Mouse (Mus musculus): ENCODE measurements around the gene Lypla2. TPM values are rescaled to one million over a fixed set of nuclear protein-coding genes. Genes with fewer than 3 reads are reported as not detected.

The Lypla2 gene
- polyA plus RNA-seq, 1 experiment from 2014 or later = 209 TPM

- Histone ChIP-seq H3K9ac (peak overlapping the region; percentile 90; the same call in 1 of the 2 replicates), H3K4me2 (peak overlapping the region; percentile 87)
- WGBS = 89% methylated on average over 1 of the region's 1 CpGs
Observed at GRCm38 (mm10) chr4:135922190-135922589, 50.2 kb downstream of the Lypla2 start.

GRCm38 (mm10) chr4:135921257-135922120 is 50.9 kb downstream of the Lypla2 start:
- H3K27ac ChIP-seq = peak overlapping the region; percentile 90
- H3K4me1 ChIP-seq (replicated peaks) = peaks cover 21% of the 10 kb centered on the region
- WGBS = 7% methylated on average over 26 of the region's 26 CpGs
- no peaks in the 10 kb centered on the region for H3K27me3 ChIP-seq
- no peaks in the 10 kb centered on the region for H3K9me3 ChIP-seq
- peak overlapping the region; percentile 87 for H3K4me2 ChIP-seq
- H3K9ac ChIP-seq = peak overlapping the region; percentile 90
- peak overlapping the region; percentile 77 for H3K4me3 ChIP-seq
- 0 out of 2 replicates have a peak, but pooled peaks have one; percentile 30 for ATAC-seq (ENCODE audit: low FRiP score)
- H3K36me3 ChIP-seq = peaks cover 27% of the 10 kb centered on the region

More at GRCm38 (mm10) chr4:135922190-135922589, 50.2 kb downstream of the Lypla2 start:
- peaks cover 33% of the 10 kb centered on the region for H3K36me3 ChIP-seq
- no peaks in the 10 kb centered on the region for H3K9me3 ChIP-seq
- H3K27me3 ChIP-seq = no peaks in the 10 kb centered on the region
- no peak for ATAC-seq (ENCODE audit: low FRiP score)
- H3K4me1 ChIP-seq (replicated peaks) = peaks cover 21% of the 10 kb centered on the region
- H3K4me3 ChIP-seq = peak overlapping the region; percentile 77
- no peak overlapping the region for H3K27ac ChIP-seq

GRCm38 (mm10) chr4:135920304-135921241 is 51.9 kb downstream of the Lypla2 start, which contains the start of gene Fuca1:
Gene Fuca1, plus strand, starts transcription at chr4:135920735.
- ATAC-seq (ENCODE audit: low FRiP score) = peak; percentile 96
- Histone ChIP-seq H3K36me3 (peaks cover 20% of the 10 kb centered on the region), H3K27me3 (no peaks in the 10 kb centered on the region), H3K9ac (peak within 1 kb of the TSS; percentile 90), H3K4me1 (replicated peaks) (peaks cover 21% of the 10 kb centered on the region), H3K9me3 (no peaks in the 10 kb centered on the region), H3K27ac (peak within 1 kb of the TSS; percentile 90), H3K4me3 (peak within 1 kb of the TSS; percentile 77), H3K4me2 (peak within 1 kb of the TSS; percentile 87)
- 2% methylated on average over 60 of the region's 60 CpGs for WGBS

DNA sequence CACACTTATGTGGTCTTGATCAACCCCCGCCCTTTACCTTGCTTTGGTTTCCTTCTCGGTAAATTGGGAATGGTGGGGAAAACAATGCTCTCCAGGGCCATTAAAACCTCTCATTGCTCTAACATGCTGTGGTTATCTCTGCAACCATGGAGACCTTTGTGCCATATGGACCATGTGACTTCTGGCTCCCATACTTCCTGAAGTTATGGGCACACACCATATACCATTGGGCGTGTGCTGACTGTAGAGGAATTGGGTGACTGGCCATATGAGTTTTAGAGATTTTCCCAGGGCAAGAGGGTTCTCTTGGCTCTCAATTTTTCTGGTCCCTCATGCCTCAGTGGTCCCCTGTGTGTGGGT is 53.2 kb downstream of the Lypla2 start:
- WGBS = over 99% methylated on average over 3 of the region's 3 CpGs
- no peak overlapping the region for H3K9ac ChIP-seq
- no peak for ATAC-seq (ENCODE audit: low FRiP score)

GRCm38 (mm10) chr4:135918635-135919279 is 53.7 kb downstream of the Lypla2 start:
- no peak overlapping the region for H3K9ac ChIP-seq
- ATAC-seq (ENCODE audit: low FRiP score) = no peak
- peaks cover 21% of the 10 kb centered on the region for H3K4me1 ChIP-seq (replicated peaks)
- H3K4me2 ChIP-seq = no peak overlapping the region
- peaks cover 7% of the 10 kb centered on the region; the same call in 1 of the 2 replicates for H3K36me3 ChIP-seq
- H3K27me3 ChIP-seq = no peaks in the 10 kb centered on the region
- H3K27ac ChIP-seq = no peak overlapping the region
- 90% methylated on average over 13 of the region's 13 CpGs for WGBS
- H3K9me3 ChIP-seq = no peaks in the 10 kb centered on the region
- no peak overlapping the region for H3K4me3 ChIP-seq

More for the DNA sequence above, 53.2 kb downstream of the Lypla2 start:
- Histone ChIP-seq H3K27ac (no peak overlapping the region), H3K36me3 (peaks cover 11% of the 10 kb centered on the region; the same call in 1 of the 2 replicates), H3K27me3 (no peaks in the 10 kb centered on the region), H3K9me3 (no peaks in the 10 kb centered on the region), H3K4me2 (no peak overlapping the region), H3K4me3 (no peak overlapping the region), H3K4me1 (replicated peaks) (peaks cover 21% of the 10 kb centered on the region)

Other genes with a start within 250 kb of the Lypla2 start
- gene Il22ra1, start 244.5 kb downstream of the Lypla2 start, polyA plus RNA-seq (2015; fragmentation: Nextera tagmentation; extraction: Ambion mirVana) = not detected in 2 replicates
- 0.12 and 0.13 TPM in 2 replicates for gene Myom3, start 212.9 kb downstream of the Lypla2 start, polyA plus RNA-seq (2015; fragmentation: Nextera tagmentation; extraction: Ambion mirVana)
- 228 and 241 TPM in 2 replicates for gene Srsf10, start 116.9 kb downstream of the Lypla2 start, polyA plus RNA-seq (2015; fragmentation: Nextera tagmentation; extraction: Ambion mirVana)
- 109 and 112 TPM in 2 replicates for gene Pnrc2, start 98.8 kb downstream of the Lypla2 start, polyA plus RNA-seq (2015; fragmentation: Nextera tagmentation; extraction: Ambion mirVana)
- 0.13 and 0.17 TPM in 2 replicates for gene Cnr2, start 77.2 kb downstream of the Lypla2 start, polyA plus RNA-seq (2015; fragmentation: Nextera tagmentation; extraction: Ambion mirVana)
- 55.8 and 60.9 TPM in 2 replicates for gene Fuca1, start 51.9 kb downstream of the Lypla2 start, polyA plus RNA-seq (2015; fragmentation: Nextera tagmentation; extraction: Ambion mirVana)
- 52.9 and 56.5 TPM in 2 replicates for gene Hmgcl, start 26.2 kb downstream of the Lypla2 start, polyA plus RNA-seq (2015; fragmentation: Nextera tagmentation; extraction: Ambion mirVana)
- 39.5 and 41.2 TPM in 2 replicates for gene Gale, start 8.9 kb downstream of the Lypla2 start, polyA plus RNA-seq (2015; fragmentation: Nextera tagmentation; extraction: Ambion mirVana)
- 54.3 and 58.3 TPM in 2 replicates for gene Pithd1, start 14.6 kb upstream of the Lypla2 start, polyA plus RNA-seq (2015; fragmentation: Nextera tagmentation; extraction: Ambion mirVana)
- 27.7 and 28.6 TPM in 2 replicates for gene Eloa, start 49.1 kb upstream of the Lypla2 start, polyA plus RNA-seq (2015; fragmentation: Nextera tagmentation; extraction: Ambion mirVana)
- gene Rpl11, start 80.8 kb upstream of the Lypla2 start, polyA plus RNA-seq (2015; fragmentation: Nextera tagmentation; extraction: Ambion mirVana) = 329 and 334 TPM in 2 replicates
- gene Id3, start 170.9 kb upstream of the Lypla2 start, polyA plus RNA-seq (2015; fragmentation: Nextera tagmentation; extraction: Ambion mirVana) = 234 and 269 TPM in 2 replicates
- 2.7 and 3.2 TPM in 2 replicates for gene E2f2, start 199.8 kb upstream of the Lypla2 start, polyA plus RNA-seq (2015; fragmentation: Nextera tagmentation; extraction: Ambion mirVana)
- 5.8 and 6.3 TPM in 2 replicates for gene Asap3, start 233.7 kb upstream of the Lypla2 start, polyA plus RNA-seq (2015; fragmentation: Nextera tagmentation; extraction: Ambion mirVana)